Mouse (Mus musculus): ENCODE measurements around the gene Tpm1.

Gene Tpm1

GRCm38 (mm10) chr9:67046881-67047605, 2.2 kb downstream of the Tpm1 start:
- no peak for DNase-seq (ENCODE audit: low spot score in 2 of 2)

GRCm38 (mm10) chr9:67045966-67046602, 3.1 kb downstream of the Tpm1 start:
- DNase-seq (ENCODE audit: low spot score in 2 of 2): no peak

- DNase-seq (ENCODE audit: low spot score in 2 of 2): no peak
These were observed 3.9 kb downstream of the Tpm1 start for GRCm38 (mm10) chr9:67045306-67045675.

- peak; percentile 87 to 89 for DNase-seq (ENCODE audit: low spot score in 2 of 2)
These were observed 4.5 kb downstream of the Tpm1 start for GRCm38 (mm10) chr9:67044551-67045305.

GRCm38 (mm10) chr9:67043231-67044199, 5.7 kb downstream of the Tpm1 start:
- DNase-seq (ENCODE audit: low spot score in 2 of 2): peak; percentile 99 to 100

GRCm38 (mm10) chr9:67042813-67043207, 6.4 kb downstream of the Tpm1 start:
- no peak for DNase-seq (ENCODE audit: low spot score in 2 of 2)

- no peak for DNase-seq (ENCODE audit: low spot score in 2 of 2)
These were observed 7.1 kb downstream of the Tpm1 start for GRCm38 (mm10) chr9:67041840-67042812.

- DNase-seq (ENCODE audit: low spot score in 2 of 2): no peak
These were observed 8.0 kb downstream of the Tpm1 start for GRCm38 (mm10) chr9:67040963-67041839.

GRCm38 (mm10) chr9:67039867-67040266, 9.3 kb downstream of the Tpm1 start:
- DNase-seq (ENCODE audit: low spot score in 2 of 2): no peak

- DNase-seq (ENCODE audit: low spot score in 2 of 2): no peak
These were observed 10.5 kb downstream of the Tpm1 start for GRCm38 (mm10) chr9:67038686-67039085.

- DNase-seq (ENCODE audit: low spot score in 2 of 2): no peak
These were observed 11.5 kb downstream of the Tpm1 start for GRCm38 (mm10) chr9:67037666-67038065.

- no peak for DNase-seq (ENCODE audit: low spot score in 2 of 2)
These were observed 12.6 kb downstream of the Tpm1 start for GRCm38 (mm10) chr9:67036527-67037118.

- peak; percentile 69 to 74 for DNase-seq (ENCODE audit: low spot score in 2 of 2)
These were observed 13.2 kb downstream of the Tpm1 start for GRCm38 (mm10) chr9:67035957-67036451.

- no peak for DNase-seq (ENCODE audit: low spot score in 2 of 2)
These were observed 14.5 kb downstream of the Tpm1 start for GRCm38 (mm10) chr9:67034677-67035076.

- DNase-seq (ENCODE audit: low spot score in 2 of 2): no peak
These were observed 16.2 kb downstream of the Tpm1 start for GRCm38 (mm10) chr9:67033016-67033415.

GRCm38 (mm10) chr9:67032611-67033010, 16.6 kb downstream of the Tpm1 start:
- no peak for DNase-seq (ENCODE audit: low spot score in 2 of 2)

- no peak for DNase-seq (ENCODE audit: low spot score in 2 of 2)
These were observed 19.7 kb downstream of the Tpm1 start for GRCm38 (mm10) chr9:67029518-67029917.

GRCm38 (mm10) chr9:67028929-67029328, 20.3 kb downstream of the Tpm1 start:
- DNase-seq (ENCODE audit: low spot score in 2 of 2): no peak

Data from right cerebral cortex, postnatal 10 days (tissue).